Mouse (Mus musculus) olfactory bulb, adult 2 months (tissue): ENCODE data around the gene Aldh1l1.

Source experiments
- CTCF ChIP-seq: fragments of 200-500 bp; IDR thresholded peaks from 2 replicates; pipeline ENCODE4 v1.5.1; 2012; ENCODE audit warnings: low read depth, mild to moderate bottlenecking, low read length, moderate library complexity; ENCODE audit not compliant: insufficient read depth
- POLR2A ChIP-seq: fragments of 200-500 bp; IDR thresholded peaks from 2 replicates; pipeline ENCODE4 v1.6.1; 2012; ENCODE audit warnings: mild to moderate bottlenecking, low read depth, low read length, moderate library complexity; ENCODE audit not compliant: insufficient read depth

GRCm38 (mm10) chr6:90519375-90519774 lies 33.1 kb downstream of the Aldh1l1 start:
- TF ChIP-seq CTCF: no peak
- no peak for TF ChIP-seq POLR2A
